Mouse (Mus musculus) intestine, embryonic 16.5 days (tissue): ENCODE measurements around the gene Ankdd1a. TPM values are rescaled to one million over a fixed set of nuclear protein-coding genes. Genes with fewer than 3 reads are reported as not detected.

Experiments used
- ATAC-seq: fragments of 200-750 bp; cut with Nextera tagmentation; 2 replicates; pipeline ENCODE4 v1.8.0; 2017; ENCODE audit warnings: moderate TSS enrichment, moderate library complexity
- H3K27ac ChIP-seq: fragments of 300-500 bp; sonication (generic); 2 replicates; pipeline ENCODE4 v1.5.1; 2014; ENCODE audit warnings: mild to moderate bottlenecking, low read length
- H3K27me3 ChIP-seq: fragments of 300-500 bp; sonication (generic); replicated peaks from 2 replicates; pipeline ENCODE4 v1.6.1; 2014; ENCODE audit warnings: low read length, control low read depth, mixed read lengths; ENCODE audit not compliant: control insufficient read depth, insufficient read depth
- H3K36me3 ChIP-seq: fragments of 300-500 bp; sonication (generic); 2 replicates; pipeline ENCODE4 v1.6.1; 2014; ENCODE audit warnings: low read length, control low read depth; ENCODE audit not compliant: control insufficient read depth, insufficient read depth
- H3K4me1 ChIP-seq: fragments of 300-500 bp; sonication (generic); 2 replicates; pipeline ENCODE4 v1.6.1; 2014; ENCODE audit warnings: low read length, control low read depth, mixed read lengths; ENCODE audit not compliant: control insufficient read depth, insufficient read depth
- H3K4me2 ChIP-seq: fragments of 300-500 bp; sonication (generic); 2 replicates; pipeline ENCODE4 v1.6.1; 2014; ENCODE audit warnings: low read depth, low read length, control low read depth
- H3K4me3 ChIP-seq: fragments of 300-500 bp; sonication (generic); 2 replicates; pipeline ENCODE4 v1.5.1; 2014; ENCODE audit warnings: mild to moderate bottlenecking, low read length
- H3K9ac ChIP-seq: fragments of 300-500 bp; sonication (generic); 2 replicates; pipeline ENCODE4 v1.6.1; 2014; ENCODE audit warnings: low read depth, low read length
- H3K9me3 ChIP-seq: fragments of 300-500 bp; sonication (generic); 2 replicates; pipeline ENCODE4 v1.6.1; 2016; ENCODE audit warnings: low read length, control low read depth; ENCODE audit not compliant: control insufficient read depth
- WGBS: fragments of 180-500 bp; shearing (Covaris S2); extraction: QIAGEN DNeasy Blood & Tissue Kit; methylation state at CpG from one replicate; pipeline ENCODE4 v1.1.7; 2014; 5-methylcytosine and 5-hydroxymethylcytosine counted together
- polyA plus RNA-seq: library from polyadenylated mRNA; unstranded; fragments of >200 nt; fragmentation: Nextera tagmentation; extraction: Ambion mirVana; gene quantifications from 2 replicates; pipeline ENCODE4 v1.2.1, GENCODE M21; 2015

Ankdd1a gene
- polyA plus RNA-seq, 1 experiment from 2014 or later = not detected

- under 1% methylated on average over 51 of the region's 53 CpGs for WGBS
- Histone ChIP-seq H3K36me3 (0 out of 2 replicates have a peak, but pooled peaks cover 4% of the 10 kb centered on the region), H3K4me2 (peak within 1 kb of the TSS; percentile 79), H3K9me3 (no peaks in the 10 kb centered on the region), H3K4me3 (peak within 1 kb of the TSS; percentile 83), H3K27me3 (no peaks in the 10 kb centered on the region), H3K27ac (peak within 1 kb of the TSS; percentile 87), H3K9ac (peak within 1 kb of the TSS; percentile 87), H3K4me1 (peaks cover 14% of the 10 kb centered on the region)
- ATAC-seq = peak; percentile 97
These were observed 59.1 kb downstream of the Ankdd1a start, which contains the start of gene Spg21 for GRCm38 (mm10) chr9:65460732-65461442. Spg21 (plus strand) TSS chr9:65460947.

- H3K27ac ChIP-seq = no peak overlapping the region
- peak overlapping the region; percentile 79; the same call in 1 of the 2 replicates for H3K4me2 ChIP-seq
- no peaks in the 10 kb centered on the region for H3K36me3 ChIP-seq
- H3K4me1 ChIP-seq = peaks cover 14% of the 10 kb centered on the region
- no peaks in the 10 kb centered on the region for H3K9me3 ChIP-seq
- no peaks in the 10 kb centered on the region for H3K27me3 ChIP-seq
- H3K9ac ChIP-seq = peak overlapping the region; percentile 87; the same call in 1 of the 2 replicates
- H3K4me3 ChIP-seq = no peak overlapping the region
- ATAC-seq = peak; percentile 1; the same call in 1 of the 2 replicates
- 56% methylated on average over 3 of the region's 3 CpGs for WGBS
These were observed 59.8 kb downstream of the Ankdd1a start for GRCm38 (mm10) chr9:65460198-65460597.

GRCm38 (mm10) chr9:65458975-65459374 is 61.0 kb downstream of the Ankdd1a start:
- no peaks in the 10 kb centered on the region for H3K36me3 ChIP-seq
- no peaks in the 10 kb centered on the region for H3K9me3 ChIP-seq
- no peak overlapping the region for H3K4me2 ChIP-seq
- no peak overlapping the region for H3K27ac ChIP-seq
- H3K4me1 ChIP-seq = peaks cover 14% of the 10 kb centered on the region
- no peak for ATAC-seq
- H3K27me3 ChIP-seq = no peaks in the 10 kb centered on the region
- H3K4me3 ChIP-seq = no peak overlapping the region
- WGBS = 77% methylated on average over 2 of the region's 2 CpGs
- no peak overlapping the region for H3K9ac ChIP-seq

GRCm38 (mm10) chr9:65447951-65448350 is 72.0 kb downstream of the Ankdd1a start:
- no peaks in the 10 kb centered on the region for H3K9me3 ChIP-seq
- H3K27ac ChIP-seq = no peak overlapping the region
- ATAC-seq = no peak
- peaks cover 16% of the 10 kb centered on the region for H3K36me3 ChIP-seq
- H3K4me2 ChIP-seq = no peak overlapping the region
- no peak overlapping the region for H3K4me3 ChIP-seq
- WGBS = 91% methylated on average over 6 of the region's 6 CpGs
- no peak overlapping the region for H3K9ac ChIP-seq
- H3K4me1 ChIP-seq = no peaks in the 10 kb centered on the region
- H3K27me3 ChIP-seq = no peaks in the 10 kb centered on the region

GRCm38 (mm10) chr9:65444692-65445091 is 75.3 kb downstream of the Ankdd1a start:
- H3K27me3 ChIP-seq = no peaks in the 10 kb centered on the region
- no peak overlapping the region for H3K9ac ChIP-seq
- H3K4me1 ChIP-seq = no peaks in the 10 kb centered on the region
- WGBS = 94% methylated on average over 4 of the region's 4 CpGs
- H3K27ac ChIP-seq = no peak overlapping the region
- H3K4me2 ChIP-seq = no peak overlapping the region
- H3K9me3 ChIP-seq = no peaks in the 10 kb centered on the region
- ATAC-seq = no peak
- H3K4me3 ChIP-seq = no peak overlapping the region
- H3K36me3 ChIP-seq = peaks cover 21% of the 10 kb centered on the region

Other genes starting within 250 kb of the Ankdd1a start
- gene Clpx, start 225.9 kb downstream of the Ankdd1a start, polyA plus RNA-seq = 46.6 and 49.7 TPM in 2 replicates
- gene Pdcd7, start 174.1 kb downstream of the Ankdd1a start, polyA plus RNA-seq = 3.4 and 3.5 TPM in 2 replicates
- gene Ubap1l, start 159.2 kb downstream of the Ankdd1a start, polyA plus RNA-seq = 0.16 and 0.18 TPM in 2 replicates
- gene Kbtbd13, start 128.5 kb downstream of the Ankdd1a start, polyA plus RNA-seq = 2.5 and 3.4 TPM in 2 replicates
- gene Rasl12, start 121.7 kb downstream of the Ankdd1a start, polyA plus RNA-seq = 5.0 and 5.5 TPM in 2 replicates
- gene Slc51b, start 97.2 kb downstream of the Ankdd1a start, polyA plus RNA-seq = 16.4 and 26.4 TPM in 2 replicates
- 20.3 and 24.0 TPM in 2 replicates for gene Mtfmt, start 84.4 kb downstream of the Ankdd1a start, polyA plus RNA-seq
- 95.1 and 107 TPM in 2 replicates for gene Spg21, start 59.2 kb downstream of the Ankdd1a start, polyA plus RNA-seq
- gene Plekho2, start 59.8 kb upstream of the Ankdd1a start, polyA plus RNA-seq = 11.3 and 11.9 TPM in 2 replicates
- gene Pif1, start 67.0 kb upstream of the Ankdd1a start, polyA plus RNA-seq = 7.6 and 9.0 TPM in 2 replicates
- 21.2 and 23.1 TPM in 2 replicates for gene Rbpms2, start 109.5 kb upstream of the Ankdd1a start, polyA plus RNA-seq
- 185 and 188 TPM in 2 replicates for gene Oaz2, start 147.8 kb upstream of the Ankdd1a start, polyA plus RNA-seq